Mouse (Mus musculus) spleen, adult 2 months (tissue): Measurements from ENCODE around the gene Cog1.

Experiments
- CTCF ChIP-seq: fragments of 200-500 bp; IDR thresholded peaks from 2 replicates; pipeline ENCODE4 v1.5.1; 2011; ENCODE audit warnings: mild to moderate bottlenecking, inconsistent platforms; ENCODE audit not compliant: insufficient read depth, insufficient read length, insufficient replicate concordance; ENCODE audit errors: extremely low read depth
- POLR2A ChIP-seq: fragments of 200-500 bp; IDR thresholded peaks from 2 replicates; pipeline ENCODE4 v1.6.1; 2011; ENCODE audit warnings: low read depth, low read length, inconsistent platforms

DNA sequence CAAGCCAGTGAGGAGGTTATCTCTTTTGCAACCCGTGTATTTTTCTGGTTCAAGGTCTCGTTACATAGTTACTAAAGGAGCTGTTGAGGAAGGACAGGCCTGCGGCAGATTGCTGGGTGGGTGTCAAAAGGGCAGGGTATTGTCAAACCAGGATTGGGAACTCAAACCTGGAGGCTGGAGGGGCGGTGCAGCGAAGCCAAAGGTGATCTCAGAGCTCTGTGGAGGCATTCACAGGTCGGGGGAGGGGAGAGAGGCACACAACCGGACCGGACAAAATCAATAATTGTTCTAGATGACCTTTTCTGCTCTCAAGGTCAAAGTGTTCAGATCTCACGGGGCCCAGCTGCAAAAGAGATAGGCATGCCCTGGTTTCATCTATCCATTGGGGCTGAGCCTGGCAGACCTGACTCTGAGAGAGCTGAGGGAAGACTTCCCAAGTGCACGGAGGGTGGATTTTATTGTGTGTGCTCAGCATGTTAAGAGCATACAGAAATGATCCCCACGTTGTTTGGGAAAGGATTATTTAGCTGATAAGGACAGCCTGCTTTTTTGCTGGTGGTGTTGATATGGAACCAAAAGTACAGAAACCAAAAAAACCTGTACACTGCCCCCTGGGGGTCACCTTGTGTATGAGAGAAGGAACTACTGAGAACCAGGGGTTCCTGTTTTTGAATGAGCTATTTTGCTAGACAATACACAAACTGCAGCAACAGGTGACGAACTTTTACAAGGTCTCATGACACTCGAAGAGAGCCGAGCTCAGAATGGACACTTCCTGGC lies 31.6 kb upstream of the Cog1 start:
- TF ChIP-seq CTCF (no peak), POLR2A (no peak)
